Comparison of ENCODE assay signal across 19 mouse cellular contexts in the genomic region with DNA sequence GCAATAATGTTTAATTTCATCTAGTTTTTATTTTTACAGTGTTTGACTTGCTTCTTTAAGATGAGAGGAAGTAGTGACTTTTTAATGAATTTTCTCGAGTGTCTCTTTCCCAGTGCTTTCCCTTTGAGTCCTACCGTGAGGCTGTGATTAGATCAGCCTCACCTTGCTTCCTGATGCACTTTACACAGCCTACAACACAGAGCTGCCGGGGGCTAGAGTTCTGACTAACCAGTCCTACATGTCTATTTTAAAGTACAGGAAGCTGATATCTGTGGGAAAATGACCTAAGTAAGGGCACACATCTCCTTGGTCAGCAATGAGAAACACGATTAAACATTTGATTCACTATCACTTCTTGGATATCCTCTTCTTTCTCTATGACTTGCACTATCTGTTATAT.
DNase-seq lines count a peak whose midpoint lies in the region; ATAC-seq and TF ChIP-seq lines count a peak whose summit lies in the region.
"Had no signal": no experiment of that assay in that cellular context is flagged by ENCODE, and none has a peak within 500 bp of the region (broad histone marks: within the 10 kb centered on the region; RNA-seq: fewer than 3 reads in every experiment).

No protein-coding gene starts in this region.

- intact Hi-C loops in heart, postnatal 14 days (cut with DNase I), result loop anchor here (5.0 kb wide), 1 partner anchor 43 kb away; no protein-coding TSS in a partner anchor

- peaks cover 7% of the 10 kb centered on the region for H3K36me3 ChIP-seq in heart, embryonic 13.5 days
- no peaks in the 10 kb centered on the region for H3K36me3 ChIP-seq in neural tube, embryonic 14.5 days (ENCODE audit: control insufficient read depth, insufficient read depth, low read length)
- no peaks in the 10 kb centered on the region for H3K36me3 ChIP-seq in stomach, postnatal 0 days (ENCODE audit: control insufficient read depth, insufficient read depth, low read length)
- H3K36me3 ChIP-seq: forebrain, embryonic 15.5 days; G1E; liver, embryonic 13.5 days had no signal

- H3K4me1 ChIP-seq in heart, embryonic 13.5 days, result peaks cover 53% of the 10 kb centered on the region
- peaks cover 2% of the 10 kb centered on the region; the same call in 1 of the 2 replicates for H3K4me1 ChIP-seq in neural tube, embryonic 14.5 days (ENCODE audit: control insufficient read depth, insufficient read depth, low read length)
- H3K4me1 ChIP-seq in stomach, postnatal 0 days (replicated peaks; ENCODE audit: control insufficient read depth, insufficient read depth), result peaks cover 5% of the 10 kb centered on the region

- WGBS in heart, embryonic 13.5 days, result 20% methylated on average over 4 of the region's 4 CpGs
- 69% methylated on average over 4 of the region's 4 CpGs for WGBS in neural tube, embryonic 14.5 days
- 9% methylated on average over 4 of the region's 4 CpGs for WGBS in stomach, postnatal 0 days

- no peak overlapping the region for H3K9ac ChIP-seq in heart, embryonic 13.5 days
- no peak overlapping the region for H3K9ac ChIP-seq in neural tube, embryonic 14.5 days (replicated peaks; ENCODE audit: low read depth, low read length)
- H3K9ac ChIP-seq in stomach, postnatal 0 days (ENCODE audit: low read length), result no peak overlapping the region
- H3K9ac ChIP-seq: forebrain, embryonic 15.5 days; hindbrain, embryonic 12.5 days; liver, embryonic 13.5 days had no signal

- no peak for DNase-seq in heart, postnatal 14 days
- no peak for DNase-seq in neural tube, embryonic 10.5 days (ENCODE audit: extremely low spot score, low spot score)
- peak; percentile 60 for DNase-seq in gonadal fat pad, adult 2 months (ENCODE audit: low read depth)
- peak; percentile 34 for DNase-seq in stomach, postnatal 0 days (ENCODE audit: low spot score)
- no peak for DNase-seq in right cerebral cortex, postnatal 14 days
- DNase-seq in right cerebral cortex, postnatal 36 days (ENCODE audit: low spot score in 2 of 2), result no peak
- DNase-seq: adrenal gland, adult 2 months; liver, embryonic 13.5 days had no signal

- TF ChIP-seq EP300 in stomach, postnatal 0 days (optimal IDR thresholded peaks at IDR 0.05), result no peak

- ATAC-seq in heart, embryonic 13.5 days (ENCODE audit: extremely low read depth, insufficient number of reproducible peaks, low FRiP score, low TSS enrichment), result no peak
- no peak for ATAC-seq in neural tube, embryonic 14.5 days (ENCODE audit: low read depth)
- ATAC-seq in stomach, postnatal 0 days (ENCODE audit: low FRiP score, low TSS enrichment), result peak; percentile 73; the same call in 1 of the 2 replicates
- ATAC-seq: forebrain, embryonic 15.5 days; inflammation-experienced regulatory T-cells, adult 6 months had no signal

- no peak for TF ChIP-seq CTCF in stomach, postnatal 0 days (IDR thresholded peaks at IDR 0.05; ENCODE audit: low read depth)

- H3K27me3 ChIP-seq in heart, embryonic 13.5 days (replicated peaks), result no peaks in the 10 kb centered on the region
- no peaks in the 10 kb centered on the region for H3K27me3 ChIP-seq in neural tube, embryonic 14.5 days (ENCODE audit: control insufficient read depth, insufficient read depth, low read length)
- H3K27me3 ChIP-seq in stomach, postnatal 0 days (ENCODE audit: control insufficient read depth, insufficient read depth, low read length), result no peaks in the 10 kb centered on the region
- H3K27me3 ChIP-seq: forebrain, embryonic 15.5 days; hindbrain, embryonic 12.5 days; liver, embryonic 13.5 days had no signal

- no peaks in the 10 kb centered on the region for H3K9me3 ChIP-seq in heart, embryonic 13.5 days
- H3K9me3 ChIP-seq in neural tube, embryonic 14.5 days (ENCODE audit: control insufficient read depth, low read length), result no peaks in the 10 kb centered on the region
- H3K9me3 ChIP-seq in stomach, postnatal 0 days (ENCODE audit: control insufficient read depth, low read length), result no peaks in the 10 kb centered on the region
- H3K9me3 ChIP-seq: forebrain, embryonic 15.5 days; G1E; hindbrain, embryonic 12.5 days; limb, embryonic 10.5 days; liver, embryonic 13.5 days; midbrain, embryonic 10.5 days had no signal

- H3K4me3 ChIP-seq in heart, embryonic 13.5 days, result no peak overlapping the region
- no peak overlapping the region for H3K4me3 ChIP-seq in neural tube, embryonic 14.5 days (ENCODE audit: low read depth, low read length)
- no peak overlapping the region for H3K4me3 ChIP-seq in stomach, postnatal 0 days (ENCODE audit: low read depth, low read length)
- H3K4me3 ChIP-seq: erythroblast, embryonic 14.5 days; forebrain, embryonic 15.5 days; hindbrain, embryonic 12.5 days; left cerebral cortex, adult 2 months; limb, embryonic 10.5 days; liver, embryonic 13.5 days; midbrain, embryonic 10.5 days had no signal

- H3K27ac ChIP-seq in heart, embryonic 13.5 days (replicated peaks), result peak overlapping the region; percentile 66
- H3K27ac ChIP-seq in neural tube, embryonic 14.5 days (ENCODE audit: low read depth, low read length), result peak overlapping the region; percentile 28; the same call in 1 of the 2 replicates
- H3K27ac ChIP-seq in stomach, postnatal 0 days (replicated peaks), result peak overlapping the region; percentile 73; the same call in 1 of the 2 replicates
- H3K27ac ChIP-seq: forebrain, embryonic 15.5 days; kidney, postnatal 0 days; left cerebral cortex, adult 2 months; limb, embryonic 10.5 days; liver, embryonic 13.5 days; midbrain, embryonic 10.5 days had no signal

- no peak overlapping the region for H3K4me2 ChIP-seq in heart, embryonic 13.5 days
- no peak overlapping the region for H3K4me2 ChIP-seq in neural tube, embryonic 14.5 days (ENCODE audit: low read depth, low read length)
- no peak overlapping the region for H3K4me2 ChIP-seq in stomach, postnatal 0 days (replicated peaks; ENCODE audit: low read depth)
- H3K4me2 ChIP-seq: forebrain, embryonic 15.5 days; hindbrain, embryonic 12.5 days; liver, embryonic 13.5 days had no signal

Comparison
In these comparisons a context has a peak if more than half of its experiments do, and no peak if none do; other contexts are left out.
1. DNase-seq: peak in gonadal fat pad, adult 2 months (single experiment) and stomach, postnatal 0 days (single experiment); none in heart, postnatal 14 days (0 of 2), neural tube, embryonic 10.5 days (single experiment), right cerebral cortex, postnatal 14 days (single experiment) and right cerebral cortex, postnatal 36 days (0 of 2).
2. Peak in every context shown above with its lines, with median percentiles within 50 percentile points of each other: H3K27ac ChIP-seq.